Mouse (Mus musculus) monocyte, adult 2 months (primary cell): ENCODE measurements around the gene Fam228b.
A peak's percentile ranks its signal among the peaks of the same experiment; 100 is the strongest.
"Not testable (repeated sequence)": the region's sequence is repeated elsewhere in the genome, so short reads cannot be mapped to it uniquely, and the experiment has no call there.

Source experiments
- DNase-seq, 2 experiments: peaks; one replicate each; pipeline ENCODE4 v3.0.0; 2022; ENCODE audit warnings: low spot score in 2 of 2, low read depth in 1 of 2

Gene Fam228b

DNA sequence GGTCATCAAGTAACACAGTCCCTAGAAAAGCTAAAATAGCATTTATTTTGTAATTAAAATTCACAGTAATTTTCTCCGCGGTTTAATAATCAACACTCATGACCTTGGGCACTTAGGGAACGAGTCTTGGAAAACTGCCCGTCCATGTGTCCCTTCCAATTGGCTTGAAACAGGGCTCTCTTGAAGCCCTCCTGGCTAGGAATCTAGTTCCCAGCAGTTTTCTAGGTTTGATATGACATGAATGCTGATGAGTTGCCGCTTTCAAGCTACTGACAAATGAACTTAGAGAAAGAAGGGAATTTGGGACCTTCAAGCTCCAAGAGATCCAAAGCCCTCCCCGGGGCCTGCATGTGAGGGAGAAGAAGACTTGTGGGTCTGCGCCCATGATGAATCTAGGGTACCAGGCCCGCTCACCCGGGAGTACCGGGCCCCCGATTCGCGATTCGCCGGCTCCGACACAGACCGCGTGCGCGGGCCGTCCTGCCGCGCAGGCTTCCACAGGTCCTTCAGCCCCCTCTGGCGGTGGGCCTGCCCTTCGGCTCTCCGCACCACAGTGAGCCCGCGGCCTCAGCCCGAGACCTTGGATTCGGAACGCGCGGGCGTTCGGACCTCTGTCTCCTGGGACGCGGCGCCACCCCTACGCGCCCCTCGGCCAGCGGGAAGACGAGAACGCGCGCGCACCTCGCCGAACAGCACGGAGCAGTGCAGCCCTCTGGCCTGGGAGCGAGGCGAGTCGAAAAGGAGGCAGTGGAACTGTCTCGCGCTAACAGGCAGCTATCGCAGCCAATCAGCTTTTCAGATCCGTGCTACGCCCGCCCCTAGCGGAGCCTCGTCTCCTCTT, at the start of gene Fam228b, which contains the start of gene Pfn4:
Gene Fam228b (minus strand): TSS at position 776 of the 841 bp plus-strand sequence.
Gene Pfn4 (plus strand): TSS at position 531 of the 841 bp plus-strand sequence.
- peak; percentile 73 to 84 for DNase-seq

DNA sequence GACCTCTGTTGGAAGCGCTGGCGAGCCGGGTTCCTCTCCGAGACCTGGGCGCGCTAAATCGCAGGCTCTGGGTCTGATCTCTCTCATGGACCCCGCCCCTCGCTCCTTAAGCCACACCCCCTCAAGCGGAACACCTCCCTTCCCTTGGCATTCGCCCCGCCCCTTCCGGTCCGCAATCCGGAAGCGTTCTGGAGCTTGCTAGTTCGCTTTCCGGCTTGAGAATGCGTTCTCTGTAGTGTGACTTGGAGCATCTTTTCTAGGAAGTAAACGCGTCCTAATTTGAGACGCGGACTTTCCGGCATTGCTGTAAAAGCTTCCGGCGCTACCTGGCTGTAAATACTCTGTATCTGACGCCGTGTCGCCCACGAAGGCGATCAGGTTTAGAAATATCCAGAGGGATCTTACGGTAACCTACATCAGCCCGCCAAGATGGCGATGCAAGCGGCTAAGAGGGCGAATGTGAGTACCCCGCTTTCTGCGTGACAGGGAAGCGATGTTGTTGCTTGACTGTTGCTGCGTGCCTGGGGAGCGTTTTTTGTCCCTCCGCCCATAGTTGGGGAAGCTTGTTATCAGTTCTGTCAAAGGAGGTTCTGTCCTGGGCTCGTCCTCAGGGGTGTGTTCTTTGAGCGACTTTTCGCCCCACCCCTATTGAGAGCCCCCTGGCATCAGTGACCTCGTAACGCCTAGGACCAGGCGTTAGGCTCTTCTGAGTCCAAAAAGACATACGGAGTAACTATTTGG, 48.5 kb upstream of the Fam228b start, which contains the start of gene Sf3b6:
Gene Sf3b6 (plus strand): TSS at position 184 of the 741 bp plus-strand sequence.
- peak; percentile 97 to 98 for DNase-seq

DNA sequence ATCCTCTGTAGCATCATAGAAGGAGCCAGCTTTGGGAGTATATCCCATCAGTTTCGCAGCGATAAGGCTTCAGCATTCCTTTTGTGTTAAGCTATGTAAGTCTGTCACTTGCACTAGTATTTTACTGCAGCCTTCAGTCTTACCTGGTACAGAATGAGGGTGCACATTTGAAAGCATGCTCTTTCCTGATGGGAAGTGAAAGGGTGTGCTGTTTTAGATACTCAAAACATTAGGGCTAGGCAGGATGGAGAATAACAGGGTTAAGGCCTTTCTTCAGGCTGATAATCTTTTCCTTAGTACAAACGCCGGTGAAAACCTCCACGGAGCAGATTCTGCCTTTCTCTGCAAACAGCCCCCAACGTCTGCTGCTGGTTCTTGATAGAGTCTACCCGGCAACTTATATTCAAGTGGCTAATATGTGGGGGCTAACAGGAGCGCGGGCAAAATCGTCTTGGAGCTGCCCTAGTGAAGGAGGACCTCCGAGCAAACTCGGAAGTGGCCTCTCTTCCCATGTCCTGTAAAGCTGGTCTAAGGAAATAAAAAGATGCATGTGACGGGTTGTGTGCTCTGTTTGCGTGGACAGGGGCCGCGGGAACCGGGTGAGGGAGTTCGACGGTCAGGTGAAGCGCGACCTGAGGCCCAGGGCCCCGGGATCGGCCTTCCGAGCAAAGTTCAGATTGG, 47.8 kb upstream of the Fam228b start:
- DNase-seq = no peak

DNA sequence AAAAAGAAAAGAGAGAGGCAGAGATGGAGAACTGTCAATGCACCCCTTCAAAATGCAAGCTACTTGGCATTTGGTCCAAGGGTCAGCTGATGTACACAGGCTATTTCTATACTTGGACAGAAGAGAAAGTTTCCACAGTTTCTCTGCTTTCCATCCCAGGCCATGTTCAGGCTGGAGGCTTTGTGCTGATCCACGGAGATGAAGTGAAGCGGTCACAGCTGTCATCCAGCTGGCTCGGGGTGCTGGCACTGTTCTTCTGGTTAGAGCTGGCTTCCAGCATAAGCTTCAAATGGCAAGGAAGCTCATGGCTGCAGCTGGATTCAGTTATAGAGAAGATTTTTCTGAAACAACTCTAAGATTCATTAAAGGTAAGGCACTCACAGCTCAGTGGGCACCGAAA, 44.6 kb upstream of the Fam228b start:
- no peak for DNase-seq

DNA sequence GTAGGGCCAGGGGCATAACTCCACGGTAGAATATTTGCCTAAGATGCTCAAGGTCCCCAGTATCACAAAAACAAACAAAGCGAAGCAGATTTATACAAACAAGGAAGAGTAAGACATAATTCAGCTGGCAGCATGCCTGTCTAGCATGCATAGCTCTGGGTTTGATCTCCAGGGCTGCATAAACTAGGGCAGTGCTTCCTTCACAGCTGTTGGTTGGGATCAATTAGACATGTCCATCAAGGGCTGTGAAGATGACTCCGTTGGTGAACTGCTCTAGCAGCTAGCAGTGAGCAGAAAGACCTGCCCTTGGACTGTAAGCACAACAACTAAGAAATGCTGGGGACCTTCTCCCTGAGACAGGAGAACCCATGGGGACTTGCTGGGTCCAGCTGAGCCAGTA, 42.6 kb upstream of the Fam228b start:
- DNase-seq = no peak

DNA sequence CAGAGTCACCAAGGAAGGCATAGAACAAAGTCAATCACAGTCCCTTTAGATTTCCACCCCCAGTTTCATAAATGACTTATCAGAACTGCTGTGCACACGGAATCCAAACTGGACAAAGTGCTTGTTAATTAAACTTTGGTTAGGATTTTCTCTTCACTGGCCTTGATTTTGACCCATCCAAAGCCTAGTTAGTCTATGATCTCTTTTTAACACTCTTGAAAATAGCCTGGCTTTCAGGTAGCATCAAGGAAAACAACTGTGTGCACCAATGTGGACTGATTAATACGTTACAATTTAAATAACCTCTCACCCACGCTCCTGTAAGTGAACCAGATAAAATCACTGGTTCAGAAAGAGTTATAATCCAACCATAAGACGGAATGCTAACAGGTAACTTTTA, 42.0 kb upstream of the Fam228b start:
- DNase-seq = no peak

DNA sequence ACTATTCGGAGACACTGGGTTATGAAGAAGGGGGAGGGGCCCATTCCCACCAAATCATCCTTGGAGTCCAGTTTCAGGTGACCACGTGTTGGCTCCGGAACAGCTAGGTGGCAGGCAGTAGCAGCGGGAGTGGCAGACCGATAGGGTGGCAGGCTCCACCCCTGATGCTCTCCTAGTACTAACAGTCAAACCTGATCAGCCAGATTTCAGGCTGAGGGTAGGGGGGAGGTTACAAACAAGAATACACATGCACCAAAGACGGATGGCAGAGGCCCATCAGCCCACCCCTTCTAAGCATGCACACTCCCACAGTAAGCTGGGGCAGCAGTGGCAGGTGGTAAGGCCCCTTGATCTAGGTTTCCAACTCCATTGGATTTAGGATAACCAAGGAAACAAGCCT, 28.4 kb upstream of the Fam228b start:
- not testable (repeated sequence) for DNase-seq

DNA sequence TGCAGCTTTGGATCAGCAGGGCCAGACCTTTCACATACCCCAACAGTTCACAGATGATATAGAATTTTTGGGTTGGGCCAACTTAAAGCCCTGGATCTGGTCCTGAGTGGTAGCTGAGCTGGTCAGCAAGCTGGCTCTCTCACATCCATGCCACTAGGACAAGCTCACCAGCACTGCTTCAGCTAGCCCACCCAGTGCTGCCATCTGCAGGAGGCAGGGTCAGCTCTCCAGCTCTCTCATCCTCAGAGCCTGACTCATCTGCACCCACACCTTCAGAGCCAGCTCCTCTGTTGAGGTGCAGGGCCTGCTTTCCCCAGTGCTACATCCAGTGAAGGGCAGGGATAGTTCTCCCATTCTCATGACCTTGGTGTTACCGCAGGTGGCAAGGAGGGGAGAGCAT, 24.7 kb upstream of the Fam228b start:
- no peak for DNase-seq

- not testable (repeated sequence) for DNase-seq
These were observed 19.1 kb upstream of the Fam228b start for GRCm38 (mm10) chr12:4788128-4788527.

DNA sequence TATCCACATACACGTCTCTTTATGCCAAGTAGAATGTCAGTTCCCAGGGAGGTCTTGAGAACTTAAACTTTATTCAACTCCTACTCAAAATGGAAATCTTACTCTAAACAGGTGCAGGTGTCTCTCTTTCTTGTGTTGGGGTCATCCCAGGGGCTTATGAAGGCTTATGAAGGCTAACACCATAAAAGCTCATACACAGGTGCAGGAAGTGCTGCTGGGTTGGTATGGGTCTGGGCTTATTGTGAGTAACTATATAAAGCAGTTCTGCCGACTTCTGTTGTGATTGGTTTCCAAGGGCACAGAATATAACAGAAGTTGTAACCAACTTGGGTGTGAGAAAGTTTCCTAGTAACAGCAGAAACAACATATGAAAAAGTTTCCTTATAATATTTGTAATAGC, 15.4 kb upstream of the Fam228b start:
- DNase-seq = no peak

DNA sequence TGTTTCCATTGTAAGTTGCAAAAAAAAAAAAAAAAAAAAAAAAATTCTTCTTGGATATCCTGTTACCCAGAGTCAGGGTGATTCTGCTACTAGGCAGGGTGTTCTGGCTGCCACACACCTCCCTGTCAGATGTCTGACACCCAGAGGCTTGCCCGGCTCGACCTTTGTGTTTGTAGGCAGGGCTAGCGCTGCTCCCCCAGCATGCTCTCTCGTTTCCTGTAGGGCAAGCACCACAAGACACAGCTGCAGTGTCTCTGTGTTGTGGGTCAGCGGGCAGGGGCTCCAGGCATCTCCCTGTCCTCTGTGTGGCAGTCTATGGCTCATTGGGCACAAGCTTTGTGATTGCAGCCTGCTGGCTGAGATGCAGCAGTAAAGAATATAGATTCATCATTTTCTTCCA, 14.5 kb upstream of the Fam228b start:
- DNase-seq = no peak

- not testable (repeated sequence) for DNase-seq
These were observed 12.8 kb upstream of the Fam228b start for GRCm38 (mm10) chr12:4781725-4782404.

GRCm38 (mm10) chr12:4781270-4781669, 12.2 kb upstream of the Fam228b start:
- no peak for DNase-seq

- no peak for DNase-seq
These were observed 11.2 kb upstream of the Fam228b start for GRCm38 (mm10) chr12:4780245-4780644.

- DNase-seq = no peak
These were observed 8.7 kb upstream of the Fam228b start for GRCm38 (mm10) chr12:4777734-4778133.

DNA sequence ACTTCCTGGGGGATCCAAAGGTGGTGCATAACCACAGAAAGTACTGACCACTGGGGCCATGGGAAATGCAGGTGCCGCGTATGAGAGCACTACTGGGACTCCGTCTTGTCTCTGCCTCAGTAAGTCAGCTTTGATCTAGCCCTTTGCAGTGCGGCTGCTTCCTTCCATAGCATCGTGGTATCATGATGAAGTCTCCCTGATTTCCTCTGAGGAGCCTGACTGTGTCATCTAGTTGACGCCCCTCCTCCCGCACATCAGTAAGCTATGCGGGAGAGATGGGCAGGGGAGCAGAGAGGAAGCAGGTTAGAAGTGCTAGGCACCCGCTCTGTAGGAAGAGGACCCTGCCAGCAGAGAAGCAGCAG, 6.5 kb upstream of the Fam228b start:
- no peak for DNase-seq

GRCm38 (mm10) chr12:4774895-4775587, 6.0 kb upstream of the Fam228b start:
- DNase-seq = no peak

GRCm38 (mm10) chr12:4769333-4769723, 261 bp upstream of the Fam228b start:
- DNase-seq = no peak

DNA sequence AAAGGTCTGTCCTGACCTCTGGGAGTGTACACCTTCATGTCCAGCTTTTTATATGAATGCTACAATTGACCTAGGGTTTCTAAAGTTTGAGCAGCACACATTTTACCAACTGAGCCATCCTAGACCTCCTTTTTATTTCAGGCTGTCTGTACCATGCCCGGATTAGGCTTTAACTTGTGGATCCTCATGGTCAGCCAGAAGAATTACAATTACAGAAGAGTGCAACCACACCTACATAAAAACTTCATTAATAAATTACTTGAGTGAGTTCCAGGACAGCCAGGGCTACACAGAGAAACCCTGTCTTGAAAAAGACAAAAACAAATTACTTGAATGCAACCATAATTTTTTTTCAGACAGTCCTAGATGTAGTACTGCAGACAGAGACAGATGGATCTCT, 12.0 kb downstream of the Fam228b start:
- DNase-seq = no peak

DNA sequence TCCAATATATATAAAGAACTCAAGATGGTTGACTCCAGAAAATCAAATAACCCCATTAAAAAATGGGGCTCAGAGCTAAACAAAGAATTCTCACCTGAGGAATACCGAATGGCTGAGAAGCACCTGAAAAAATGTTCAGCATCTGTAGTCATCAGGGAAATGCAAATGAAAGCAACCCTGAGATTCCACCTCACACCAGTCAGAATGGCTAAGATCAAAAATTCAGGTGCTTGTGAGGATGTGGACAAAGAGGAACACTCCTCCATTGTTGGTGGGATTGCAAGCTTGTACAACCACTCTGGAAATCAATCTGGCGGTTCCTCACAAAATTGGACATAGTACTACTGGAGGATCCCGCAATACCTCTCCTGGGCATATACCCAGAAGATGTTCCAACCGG, 14.6 kb downstream of the Fam228b start:
- not testable (repeated sequence) for DNase-seq

DNA sequence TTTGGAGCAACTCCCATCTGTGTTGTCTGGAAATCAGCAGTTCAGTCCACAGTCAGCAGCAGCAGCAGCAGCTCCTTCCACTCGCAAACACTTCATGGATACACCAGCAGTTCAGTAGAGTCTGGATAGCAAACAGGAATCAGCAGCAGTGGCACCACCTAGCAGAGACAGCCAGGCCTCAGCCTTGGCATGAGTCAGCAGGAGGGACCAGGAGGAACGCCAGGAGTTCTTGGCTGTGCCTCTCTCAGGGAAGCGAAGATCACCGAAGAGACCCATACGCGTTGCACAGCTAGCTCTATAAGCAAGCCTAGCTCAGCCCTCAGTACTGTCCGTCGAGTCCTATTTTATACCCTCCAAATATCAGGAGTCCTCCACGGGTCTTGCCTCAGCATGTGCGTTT, 24.6 kb downstream of the Fam228b start:
- no peak for DNase-seq
